Mouse (Mus musculus): ENCODE measurements around the gene Srpx2.

GRCm38 (mm10) chrX:133960617-133961016 lies 52.4 kb downstream of the Srpx2 start:
- TF ChIP-seq CTCF (IDR thresholded peaks at IDR 0.05; ENCODE audit: insufficient read depth, low read depth, low read length), result no peak
- no peak for TF ChIP-seq POLR2A (IDR thresholded peaks at IDR 0.05; ENCODE audit: insufficient read depth, low read depth, low read length)

All from olfactory bulb, adult 2 months (tissue).